Mouse (Mus musculus): ENCODE measurements around the gene Col8a2. TPM values are rescaled to one million over a fixed set of nuclear protein-coding genes. Genes with fewer than 3 reads are reported as not detected.

The Col8a2 gene
- polyA plus RNA-seq, 1 experiment from 2014 or later, result 5.4 TPM

DNA sequence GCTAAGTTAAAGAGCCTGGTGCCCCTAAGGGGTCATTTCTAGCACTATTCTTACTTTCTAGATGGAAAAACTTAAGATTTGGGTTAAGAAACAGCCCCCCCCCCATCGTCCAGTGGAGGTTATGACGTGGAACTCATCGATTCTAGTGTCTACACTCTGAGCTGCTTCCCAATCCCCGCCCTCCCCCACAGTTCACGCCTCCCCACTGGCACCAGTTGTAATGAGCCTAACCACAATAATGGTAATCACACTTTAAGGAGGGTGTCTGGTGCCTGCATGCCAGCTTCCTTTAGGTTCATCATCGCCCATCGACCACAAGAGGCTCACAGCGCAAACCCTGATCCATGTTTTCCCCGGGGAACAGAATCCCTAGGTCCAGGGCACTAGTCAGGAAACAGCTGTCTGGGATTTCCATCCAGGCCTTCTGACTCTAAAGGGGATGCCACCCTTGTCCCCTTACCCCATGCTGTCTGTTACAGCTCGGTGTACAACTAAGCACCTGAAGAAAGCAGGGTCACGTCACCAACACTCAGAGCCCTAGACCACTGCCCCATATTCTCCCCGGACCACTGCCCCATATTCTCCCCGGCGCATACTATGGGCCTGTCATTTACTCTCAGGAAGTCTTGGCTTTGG, 32.8 kb upstream of the Col8a2 start:
- H3K4me3 ChIP-seq, result peak overlapping the region; percentile 97
- no peaks in the 10 kb centered on the region for H3K9me3 ChIP-seq
- no peak overlapping the region for H3K27ac ChIP-seq
- ATAC-seq (ENCODE audit: borderline replicate concordance, extremely low read depth, low FRiP score, low TSS enrichment), result no peak
- H3K27me3 ChIP-seq, result no peaks in the 10 kb centered on the region
- H3K4me2 ChIP-seq, result peak overlapping the region; percentile 91
- WGBS, result 71% methylated on average over 14 of the region's 14 CpGs
- H3K36me3 ChIP-seq, result no peaks in the 10 kb centered on the region
- H3K9ac ChIP-seq, result 0 out of 2 replicates have a peak overlapping the region, but pooled peaks have one; percentile 98
- peaks cover 58% of the 10 kb centered on the region for H3K4me1 ChIP-seq

DNA sequence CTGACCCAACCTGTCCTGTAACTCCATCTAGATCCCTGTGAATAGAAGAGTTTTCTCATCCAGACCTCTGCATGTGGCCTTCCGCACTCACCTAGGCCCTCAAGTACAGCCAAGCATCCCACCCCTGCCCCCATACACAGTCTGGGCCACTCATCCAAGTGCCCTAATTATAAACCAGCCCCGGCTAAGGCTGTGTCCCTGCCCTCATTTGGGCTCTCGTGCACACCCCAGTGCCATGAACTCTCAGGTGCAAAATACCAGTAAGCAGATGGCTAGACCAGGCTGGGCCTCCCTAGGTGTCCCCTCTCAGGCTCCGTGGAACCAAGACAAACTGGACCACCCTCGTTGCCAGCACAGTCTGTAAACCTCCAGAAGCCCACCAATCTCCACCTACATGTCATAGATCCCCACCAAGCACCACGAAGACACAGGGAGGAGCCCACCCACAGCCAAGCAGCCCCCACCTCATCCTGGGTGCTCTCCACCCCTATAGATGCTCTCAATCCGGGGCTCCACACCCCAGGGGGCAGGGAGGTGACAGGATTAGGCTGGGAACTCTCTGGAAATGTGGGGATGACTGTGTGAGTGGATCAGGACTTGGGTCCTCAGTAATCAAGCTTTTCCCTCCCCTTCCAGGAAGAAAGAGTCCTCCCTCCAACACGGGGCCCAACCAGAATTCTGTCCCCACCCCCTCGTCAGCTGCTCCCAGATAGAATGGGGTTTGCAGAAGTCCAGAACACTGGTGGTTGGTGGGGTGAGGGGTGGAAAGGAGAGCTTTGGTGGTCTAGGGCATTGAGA, 32.1 kb upstream of the Col8a2 start:
- H3K36me3 ChIP-seq, result no peaks in the 10 kb centered on the region
- no peaks in the 10 kb centered on the region for H3K27me3 ChIP-seq
- H3K4me3 ChIP-seq, result peak overlapping the region; percentile 97
- peak overlapping the region; percentile 98 for H3K9ac ChIP-seq
- no peaks in the 10 kb centered on the region for H3K9me3 ChIP-seq
- 16% methylated on average over 9 of the region's 9 CpGs for WGBS
- ATAC-seq (ENCODE audit: borderline replicate concordance, extremely low read depth, low FRiP score, low TSS enrichment), result no peak
- peak overlapping the region; percentile 91 for H3K4me2 ChIP-seq
- H3K4me1 ChIP-seq, result peaks cover 65% of the 10 kb centered on the region
- H3K27ac ChIP-seq, result peak overlapping the region; percentile 94

DNA sequence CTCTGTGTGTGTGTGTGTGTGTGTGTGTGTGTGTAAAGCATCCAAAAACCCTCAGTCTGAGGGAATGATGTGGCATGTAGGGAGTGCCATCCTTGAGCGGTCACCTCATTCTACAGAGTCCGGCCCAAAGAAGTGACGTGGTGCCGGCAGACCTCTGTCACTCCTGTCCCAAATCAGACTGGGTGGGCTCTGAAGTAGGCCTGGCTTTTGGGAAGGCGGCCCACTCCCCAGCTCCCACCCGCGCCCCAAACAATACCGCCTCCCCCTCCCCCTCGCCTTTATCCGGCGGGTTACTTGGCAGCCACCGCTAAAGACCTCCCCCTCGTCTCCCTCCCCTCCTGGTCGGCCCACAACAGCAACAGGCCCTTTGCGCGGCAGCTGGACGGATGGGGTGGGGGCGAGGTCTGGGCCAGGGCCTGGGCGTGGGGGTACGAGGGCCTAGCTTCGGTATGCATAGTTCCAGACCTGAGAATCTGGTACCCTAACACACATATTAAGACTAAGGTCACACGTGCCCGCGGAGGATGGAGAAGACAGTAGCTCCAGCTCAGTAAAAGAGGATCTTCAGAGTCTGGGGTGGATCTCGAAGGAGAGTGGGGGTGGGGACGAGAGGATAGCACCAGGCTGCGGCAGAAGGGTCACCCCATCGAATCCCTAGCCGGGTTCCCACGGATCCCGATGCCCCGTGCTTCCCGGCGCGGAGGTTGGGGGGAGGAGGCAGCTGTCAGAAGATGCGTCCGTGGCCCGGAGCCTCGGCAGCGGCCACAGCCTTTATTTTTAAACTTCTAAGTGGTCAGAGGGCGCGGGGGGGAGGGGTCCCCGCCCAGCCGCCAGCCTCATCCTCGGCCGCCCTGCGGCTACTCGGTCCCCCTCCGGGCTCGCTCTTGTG, 31.2 kb upstream of the Col8a2 start:
- under 1% methylated on average over 50 of the region's 50 CpGs for WGBS
- peak overlapping the region; percentile 94 for H3K27ac ChIP-seq
- no peaks in the 10 kb centered on the region for H3K36me3 ChIP-seq
- peaks cover 74% of the 10 kb centered on the region for H3K4me1 ChIP-seq
- H3K4me2 ChIP-seq, result peak overlapping the region; percentile 91
- peak; percentile 7; the same call in 1 of the 2 replicates for ATAC-seq (ENCODE audit: borderline replicate concordance, extremely low read depth, low FRiP score, low TSS enrichment)
- peak overlapping the region; percentile 97 for H3K4me3 ChIP-seq
- no peaks in the 10 kb centered on the region for H3K27me3 ChIP-seq
- no peaks in the 10 kb centered on the region for H3K9me3 ChIP-seq
- peak overlapping the region; percentile 98 for H3K9ac ChIP-seq

DNA sequence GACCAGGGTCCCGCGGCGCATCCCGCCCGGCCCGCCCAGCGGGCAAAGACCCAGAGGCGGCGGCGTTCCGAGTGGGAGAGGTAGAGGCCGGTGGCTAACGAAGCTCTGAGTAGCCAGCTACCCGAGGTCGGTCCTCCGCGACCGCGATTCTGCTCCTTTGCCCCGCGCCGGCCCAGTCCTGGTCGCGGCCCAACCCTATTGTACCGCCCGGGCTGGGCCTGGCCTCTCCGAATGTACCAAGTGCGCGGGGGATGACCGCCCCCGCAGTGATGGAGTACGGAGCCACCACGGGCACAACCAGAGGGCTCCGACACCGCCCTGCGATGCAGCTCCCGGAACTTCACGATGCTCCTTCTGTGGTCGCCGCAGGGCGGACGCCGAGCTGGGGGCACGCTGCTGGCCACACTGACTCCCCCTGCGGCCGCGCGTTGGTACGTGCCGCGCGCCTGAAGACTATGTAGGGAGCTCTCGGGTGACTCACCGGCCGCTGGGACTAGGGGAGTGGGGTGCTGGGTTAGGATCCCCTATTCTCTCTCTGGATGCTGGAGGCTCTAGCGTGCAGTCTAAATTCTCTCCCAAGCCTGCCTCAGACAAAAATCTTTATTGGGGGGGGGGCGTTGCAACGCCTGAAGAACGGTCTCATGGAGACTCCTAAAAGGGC, 30.3 kb upstream of the Col8a2 start, which contains the start of gene Map7d1:
TSS of gene Map7d1 (minus strand) at position 213 of the 661 bp plus-strand sequence.
- Histone ChIP-seq H3K4me1 (peaks cover 75% of the 10 kb centered on the region), H3K9me3 (no peaks in the 10 kb centered on the region), H3K9ac (peak within 1 kb of the TSS; percentile 98), H3K27me3 (no peaks in the 10 kb centered on the region), H3K36me3 (no peaks in the 10 kb centered on the region), H3K4me2 (peak within 1 kb of the TSS; percentile 91), H3K4me3 (peak within 1 kb of the TSS; percentile 97), H3K27ac (peak within 1 kb of the TSS; percentile 94)
- WGBS, result under 1% methylated on average over 55 of the region's 59 CpGs
- ATAC-seq (ENCODE audit: borderline replicate concordance, extremely low read depth, low FRiP score, low TSS enrichment), result peak; percentile 80

DNA sequence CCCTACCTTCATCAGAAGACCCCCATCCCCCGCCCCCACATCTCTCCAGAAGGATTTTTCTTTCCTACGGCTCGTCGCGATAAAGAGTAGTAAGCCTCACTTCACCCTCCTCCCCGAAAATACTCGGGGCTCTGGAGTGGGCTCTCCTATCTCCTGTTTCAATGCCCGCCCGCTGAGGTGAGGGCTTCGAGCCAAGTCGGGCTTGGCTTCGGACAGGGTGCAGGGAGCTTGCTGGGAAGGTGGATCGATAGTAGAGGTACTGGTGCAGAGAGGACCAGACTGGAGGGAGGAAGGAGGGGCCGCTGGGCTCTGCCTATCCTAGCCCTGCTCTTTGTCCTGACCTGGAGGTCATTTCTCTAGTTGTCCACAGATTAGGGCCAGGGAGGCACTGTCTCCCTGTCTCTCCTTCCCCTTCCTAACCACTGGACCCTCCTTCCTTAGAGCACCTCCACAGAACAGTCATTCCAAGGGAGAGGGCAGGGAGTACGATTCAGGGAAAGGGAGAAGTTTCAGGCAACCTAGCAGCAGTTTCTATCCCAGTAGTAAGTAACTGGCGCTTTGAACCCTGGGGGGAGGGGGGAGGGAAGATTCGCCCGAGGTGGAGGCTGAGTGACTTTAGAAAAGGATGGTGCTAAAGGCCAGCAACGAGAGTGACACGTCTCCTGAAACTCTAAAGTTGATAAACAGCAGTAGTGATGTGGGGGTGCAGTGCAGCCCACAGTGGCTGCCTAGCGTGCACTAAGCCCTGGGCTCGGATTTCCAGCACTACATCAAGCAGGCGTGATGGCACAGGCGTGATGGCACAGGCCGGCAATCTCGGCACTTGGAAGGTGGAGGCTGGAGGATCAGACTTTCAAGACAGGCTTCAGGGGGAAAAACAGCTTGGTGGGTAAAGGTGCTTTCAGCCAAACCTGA, 29.4 kb upstream of the Col8a2 start:
- 5% methylated on average over 26 of the region's 26 CpGs for WGBS
- Histone ChIP-seq H3K27me3 (no peaks in the 10 kb centered on the region), H3K9me3 (no peaks in the 10 kb centered on the region), H3K4me3 (peak overlapping the region; percentile 97), H3K27ac (peak overlapping the region; percentile 94), H3K9ac (peak overlapping the region; percentile 98), H3K4me2 (peak overlapping the region; percentile 91), H3K36me3 (no peaks in the 10 kb centered on the region), H3K4me1 (peaks cover 73% of the 10 kb centered on the region)
- ATAC-seq (ENCODE audit: borderline replicate concordance, extremely low read depth, low FRiP score, low TSS enrichment), result no peak

DNA sequence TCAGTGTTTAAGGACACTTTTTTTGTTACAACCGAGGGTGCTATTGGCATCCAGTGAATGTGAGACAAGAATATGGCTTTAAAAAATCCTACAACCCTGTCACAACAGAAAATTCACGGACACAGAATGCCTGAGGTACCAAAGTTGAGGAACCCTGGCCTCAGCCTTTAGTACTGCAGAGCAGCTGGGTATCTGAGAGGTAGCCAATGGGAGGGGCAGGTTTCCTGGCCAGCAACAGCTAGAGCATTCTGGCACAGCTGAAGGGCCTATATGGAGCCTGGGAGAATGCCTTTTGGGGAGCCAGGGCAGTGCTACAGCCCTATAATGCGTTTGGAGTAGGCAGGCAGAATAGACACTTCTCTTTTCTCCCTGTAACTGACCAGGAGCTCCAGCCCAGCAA, 27.5 kb upstream of the Col8a2 start:
- H3K4me3 ChIP-seq, result 0 out of 2 replicates have a peak overlapping the region, but pooled peaks have one; percentile 22
- peak overlapping the region; percentile 97 for H3K27ac ChIP-seq
- H3K27me3 ChIP-seq, result no peaks in the 10 kb centered on the region
- 0 out of 2 replicates have a peak overlapping the region, but pooled peaks have one; percentile 38 for H3K9ac ChIP-seq
- H3K4me2 ChIP-seq, result peak overlapping the region; percentile 53
- 25% methylated on average over 3 of the region's 3 CpGs for WGBS
- H3K36me3 ChIP-seq, result no peaks in the 10 kb centered on the region
- no peak for ATAC-seq (ENCODE audit: borderline replicate concordance, extremely low read depth, low FRiP score, low TSS enrichment)
- no peaks in the 10 kb centered on the region for H3K9me3 ChIP-seq
- H3K4me1 ChIP-seq, result peaks cover 65% of the 10 kb centered on the region

DNA sequence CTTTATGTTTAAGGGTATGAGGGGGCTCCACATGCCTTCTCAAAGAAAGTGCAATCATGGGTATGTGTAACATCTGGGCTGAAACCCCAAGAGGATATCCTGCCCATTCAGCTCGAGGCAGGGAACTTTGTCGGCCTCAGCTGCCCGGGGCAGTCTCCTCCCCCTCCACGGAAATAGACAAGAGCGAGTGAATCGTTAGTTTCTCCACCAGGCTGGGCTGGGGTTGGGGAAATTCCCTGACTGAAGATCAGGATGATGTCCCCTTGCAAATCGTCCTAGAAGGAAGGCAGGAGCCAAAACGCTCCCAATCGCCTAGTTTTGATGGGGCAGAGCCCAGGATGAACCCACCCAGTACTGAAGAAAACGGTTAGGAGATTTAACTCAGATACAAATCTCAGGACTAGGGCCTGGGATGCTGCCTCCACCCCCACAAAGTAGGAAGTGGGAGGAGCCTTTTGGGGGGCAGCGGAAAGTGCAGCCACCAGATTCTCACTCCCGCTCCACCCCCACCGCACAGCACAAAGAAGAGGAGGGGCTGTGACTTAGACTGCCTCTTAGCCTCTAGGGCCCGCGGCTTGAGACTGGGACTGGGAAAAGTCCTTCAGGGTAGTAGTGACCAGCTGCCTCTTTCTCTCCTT, 27.0 kb upstream of the Col8a2 start:
- WGBS, result 4% methylated on average over 15 of the region's 15 CpGs
- peak; percentile 23 for ATAC-seq (ENCODE audit: borderline replicate concordance, extremely low read depth, low FRiP score, low TSS enrichment)
- peaks cover 59% of the 10 kb centered on the region for H3K4me1 ChIP-seq

DNA sequence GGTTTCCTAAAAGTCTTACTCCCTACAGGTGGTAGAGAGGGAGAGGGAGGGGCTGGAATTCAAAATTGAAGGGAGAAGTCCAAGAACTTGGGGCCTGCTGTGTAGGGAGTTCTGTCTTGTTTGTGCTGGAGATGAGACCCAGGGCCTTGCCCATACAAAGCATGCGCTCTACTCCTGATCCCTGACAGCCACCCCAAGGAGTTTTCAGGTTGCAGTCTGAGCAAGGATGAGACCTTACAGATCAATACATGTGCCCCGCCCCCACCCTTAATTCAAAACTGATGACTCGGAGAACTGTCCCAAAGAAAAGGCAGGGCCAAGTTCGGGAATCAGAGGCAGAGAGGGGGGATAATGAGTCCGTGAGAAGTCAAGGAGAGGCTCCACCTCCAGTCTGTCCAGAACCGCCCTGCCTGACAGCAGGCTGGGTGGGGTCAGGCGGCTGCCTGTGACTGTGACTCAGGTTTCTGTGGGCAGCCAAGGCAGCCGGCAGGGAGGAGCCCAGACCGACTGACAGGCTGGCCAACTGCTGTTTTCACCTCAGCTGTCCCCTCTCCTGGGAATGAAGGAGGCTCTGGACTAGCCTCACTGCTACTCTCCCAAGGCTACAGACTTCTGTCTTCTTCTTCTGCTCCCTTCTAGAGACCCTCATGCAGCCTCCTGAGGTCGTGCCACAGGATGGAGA, 25.9 kb upstream of the Col8a2 start:
- Histone ChIP-seq H3K9ac (peak overlapping the region; percentile 13; the same call in 1 of the 2 replicates), H3K27ac (peak overlapping the region; percentile 97), H3K4me3 (0 out of 2 replicates have a peak overlapping the region, but pooled peaks have one; percentile 4), H3K4me1 (peaks cover 56% of the 10 kb centered on the region), H3K9me3 (no peaks in the 10 kb centered on the region), H3K36me3 (no peaks in the 10 kb centered on the region), H3K27me3 (no peaks in the 10 kb centered on the region), H3K4me2 (peak overlapping the region; percentile 53)
- WGBS, result 7% methylated on average over 10 of the region's 10 CpGs
- peak; percentile 35; the same call in 1 of the 2 replicates for ATAC-seq (ENCODE audit: borderline replicate concordance, extremely low read depth, low FRiP score, low TSS enrichment)

More for the DNA sequence above, 27.0 kb upstream of the Col8a2 start:
- Histone ChIP-seq H3K9me3 (no peaks in the 10 kb centered on the region), H3K36me3 (no peaks in the 10 kb centered on the region), H3K4me3 (peak overlapping the region; percentile 22; the same call in 1 of the 2 replicates), H3K4me2 (peak overlapping the region; percentile 53), H3K27me3 (no peaks in the 10 kb centered on the region), H3K27ac (peak overlapping the region; percentile 97), H3K9ac (peak overlapping the region; percentile 38)

DNA sequence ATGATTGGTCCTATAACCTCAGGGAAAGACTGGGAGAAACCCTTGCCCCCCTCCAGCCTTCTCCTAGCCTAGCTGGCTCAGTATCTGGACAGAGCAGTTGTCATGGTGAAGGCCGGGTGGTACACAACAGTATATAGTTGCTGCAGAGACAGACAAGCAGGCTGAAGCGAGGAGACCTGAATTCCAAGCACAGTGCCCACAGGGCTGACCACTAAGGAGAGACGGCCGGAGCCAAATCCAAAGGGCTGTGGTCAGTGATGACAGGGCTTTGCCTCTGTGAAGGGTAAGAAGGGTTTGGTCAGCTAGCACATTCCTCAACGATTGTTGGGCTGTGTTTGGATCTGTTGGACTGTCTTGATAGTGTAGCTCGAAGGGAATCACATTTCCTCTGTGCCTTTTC, 25.3 kb upstream of the Col8a2 start:
- Histone ChIP-seq H3K4me2 (peak overlapping the region; percentile 53), H3K9ac (no peak overlapping the region), H3K27me3 (no peaks in the 10 kb centered on the region), H3K36me3 (no peaks in the 10 kb centered on the region), H3K9me3 (no peaks in the 10 kb centered on the region), H3K4me3 (0 out of 2 replicates have a peak overlapping the region, but pooled peaks have one; percentile 4), H3K27ac (peak overlapping the region; percentile 97), H3K4me1 (peaks cover 56% of the 10 kb centered on the region)
- WGBS, result 73% methylated on average over 6 of the region's 6 CpGs
- no peak for ATAC-seq (ENCODE audit: borderline replicate concordance, extremely low read depth, low FRiP score, low TSS enrichment)

Measured in lung, embryonic 15.5 days (tissue).